Mouse (Mus musculus): ENCODE measurements at regions not wholly inside any gene's neighbourhood (a gene's known extent, or its start where the extent isn't known, plus 50 kb on each side); places are given as distances from the start of the nearest gene placed in this dataset.

- Histone ChIP-seq H3K9ac (ENCODE audit: insufficient read depth, low read depth) (no peak overlapping the region), H3K4me2 (ENCODE audit: insufficient read depth, low read depth, poor library complexity, severe bottlenecking) (no peak overlapping the region), H3K27ac (ENCODE audit: insufficient read depth, low read depth) (no peak overlapping the region), H3K79me2 (replicated peaks; ENCODE audit: control insufficient read depth, extremely low read depth, insufficient read depth, poor library complexity, severe bottlenecking) (no peaks in the 10 kb centered on the region), H3K4me3 (replicated peaks in 1 of 3; ENCODE audit: low read depth in 2 of 3, low read length in 2 of 3, poor library complexity in 1 of 3) (no peak overlapping the region), H3K27me3 (replicated peaks) (no peaks in the 10 kb centered on the region), H3K36me3 (replicated peaks in 1 of 2; ENCODE audit: control insufficient read depth in 1 of 2, insufficient read depth in 1 of 2, low read length in 1 of 2) (no peaks in the 10 kb centered on the region), H3K4me1 (ENCODE audit: control insufficient read depth in 1 of 2, insufficient read depth in 2 of 2) (no peaks in the 10 kb centered on the region), H3K9me3 (replicated peaks; ENCODE audit: low read length) (peaks cover 4% of the 10 kb centered on the region)
- DNase-seq (ENCODE audit: extremely low read depth): no peak
- dilution Hi-C loops (cut with MboI; ENCODE audit: extremely low pct_ligation_motif_present, extremely low pct_unique_long_range_greater_than_20kb, low sequenced_read_pairs): no loop called here
- TF ChIP-seq MXI1 (IDR thresholded peaks at IDR 0.05; ENCODE audit: low read depth, low read length) (no peak), SIN3A (IDR thresholded peaks at IDR 0.05; ENCODE audit: low read length) (no peak), MYC (IDR thresholded peaks at IDR 0.05; ENCODE audit: low read depth, low read length) (no peak), E2F4 (IDR thresholded peaks at IDR 0.05; ENCODE audit: insufficient replicate concordance, low read depth, low read length) (no peak), MAFK (IDR thresholded peaks at IDR 0.05; ENCODE audit: insufficient replicate concordance, low read length) (no peak)
- in situ Hi-C loops (cut with MboI; ENCODE audit: low pct_ligation_motif_present, low pct_unique_long_range_greater_than_20kb, low sequenced_read_pairs): no loop called here
Observed at GRCm38 (mm10) chr17:79246962-79247902, 107.7 kb downstream of the Cdc42ep3 start.

GRCm38 (mm10) chr17:79244121-79244520 lies 110.8 kb downstream of the Cdc42ep3 start:
- in situ Hi-C loops (cut with MboI; ENCODE audit: low pct_ligation_motif_present, low pct_unique_long_range_greater_than_20kb, low sequenced_read_pairs) (no loop called here), dilution Hi-C loops (cut with MboI; ENCODE audit: extremely low pct_ligation_motif_present, extremely low pct_unique_long_range_greater_than_20kb, low sequenced_read_pairs) (no loop called here)
- H3K9ac ChIP-seq (ENCODE audit: insufficient read depth, low read depth): no peak overlapping the region
- H3K27me3 ChIP-seq (replicated peaks): no peaks in the 10 kb centered on the region
- no peak for DNase-seq (ENCODE audit: extremely low read depth)
- H3K9me3 ChIP-seq (replicated peaks; ENCODE audit: low read length): peaks cover 4% of the 10 kb centered on the region
- H3K4me3 ChIP-seq (replicated peaks in 1 of 3; ENCODE audit: low read depth in 2 of 3, low read length in 2 of 3, poor library complexity in 1 of 3): no peak overlapping the region
- H3K4me1 ChIP-seq (ENCODE audit: control insufficient read depth in 1 of 2, insufficient read depth in 2 of 2): no peaks in the 10 kb centered on the region
- no peak overlapping the region for H3K4me2 ChIP-seq (ENCODE audit: insufficient read depth, low read depth, poor library complexity, severe bottlenecking)
- no peak overlapping the region for H3K27ac ChIP-seq (ENCODE audit: insufficient read depth, low read depth)
- no peaks in the 10 kb centered on the region for H3K79me2 ChIP-seq (replicated peaks; ENCODE audit: control insufficient read depth, extremely low read depth, insufficient read depth, poor library complexity, severe bottlenecking)
- no peak for TF ChIP-seq RAD21 (IDR thresholded peaks at IDR 0.05; ENCODE audit: low read depth, low read length)
- no peak for TF ChIP-seq GABPA (IDR thresholded peaks at IDR 0.05; ENCODE audit: insufficient replicate concordance, low read depth, low read length)
- TF ChIP-seq BHLHE40 (IDR thresholded peaks at IDR 0.05; ENCODE audit: low read depth, low read length): no peak
- no peak for TF ChIP-seq MAZ (IDR thresholded peaks at IDR 0.05; ENCODE audit: low read depth, low read length)
- H3K36me3 ChIP-seq (replicated peaks in 1 of 2; ENCODE audit: control insufficient read depth in 1 of 2, insufficient read depth in 1 of 2, low read length in 1 of 2): no peaks in the 10 kb centered on the region

DNA sequence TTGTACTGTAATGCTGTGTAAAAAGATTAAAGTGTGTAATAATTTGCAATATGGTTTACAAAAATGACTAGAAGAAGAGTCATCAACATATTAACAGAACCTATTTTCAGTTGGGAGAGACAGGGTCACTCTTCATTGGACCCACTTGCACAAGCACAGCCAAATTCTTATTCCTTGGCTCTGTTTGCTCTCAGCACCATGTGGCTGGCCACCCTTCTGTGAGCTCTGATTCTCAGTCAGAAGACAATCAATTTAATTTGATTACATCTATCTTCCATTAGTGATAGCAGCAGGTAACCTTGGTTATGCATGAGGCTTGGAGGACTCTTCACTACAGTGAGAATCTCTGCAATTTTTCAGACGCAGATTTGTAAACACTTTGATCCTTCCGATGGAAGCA lies 111.5 kb downstream of the Cdc42ep3 start:
- Histone ChIP-seq H3K4me2 (ENCODE audit: insufficient read depth, low read depth, poor library complexity, severe bottlenecking) (no peak overlapping the region), H3K27me3 (replicated peaks) (no peaks in the 10 kb centered on the region), H3K4me3 (replicated peaks in 1 of 3; ENCODE audit: low read depth in 2 of 3, low read length in 2 of 3, poor library complexity in 1 of 3) (no peak overlapping the region), H3K4me1 (ENCODE audit: control insufficient read depth in 1 of 2, insufficient read depth in 2 of 2) (no peaks in the 10 kb centered on the region), H3K79me2 (replicated peaks; ENCODE audit: control insufficient read depth, extremely low read depth, insufficient read depth, poor library complexity, severe bottlenecking) (no peaks in the 10 kb centered on the region), H3K9ac (ENCODE audit: insufficient read depth, low read depth) (no peak overlapping the region), H3K36me3 (replicated peaks in 1 of 2; ENCODE audit: control insufficient read depth in 1 of 2, insufficient read depth in 1 of 2, low read length in 1 of 2) (no peaks in the 10 kb centered on the region), H3K9me3 (replicated peaks; ENCODE audit: low read length) (peaks cover 4% of the 10 kb centered on the region), H3K27ac (ENCODE audit: insufficient read depth, low read depth) (no peak overlapping the region)
- dilution Hi-C loops (cut with MboI; ENCODE audit: extremely low pct_ligation_motif_present, extremely low pct_unique_long_range_greater_than_20kb, low sequenced_read_pairs): no loop called here
- no peak for DNase-seq (ENCODE audit: extremely low read depth)
- in situ Hi-C loops (cut with MboI; ENCODE audit: low pct_ligation_motif_present, low pct_unique_long_range_greater_than_20kb, low sequenced_read_pairs): no loop called here
- TF ChIP-seq UBTF (IDR thresholded peaks at IDR 0.05; ENCODE audit: low read depth, low read length) (no peak), PAX5 (IDR thresholded peaks at IDR 0.05; ENCODE audit: low read length) (no peak), ETS1 (conservative IDR thresholded peaks at IDR 0.05; ENCODE audit: low read depth, low read length) (no peak), USF1 (IDR thresholded peaks at IDR 0.05; ENCODE audit: low read depth, low read length) (no peak), POLR2AphosphoS2 (IDR thresholded peaks at IDR 0.05; ENCODE audit: low read depth, low read length) (no peak), ZKSCAN1 (IDR thresholded peaks at IDR 0.05; ENCODE audit: borderline replicate concordance, low read depth, low read length) (no peak), RAD21 (IDR thresholded peaks at IDR 0.05; ENCODE audit: low read depth, low read length) (no peak), CHD2 (IDR thresholded peaks at IDR 0.05; ENCODE audit: low read length) (no peak), TCF12 (IDR thresholded peaks at IDR 0.05; ENCODE audit: low read depth, low read length) (no peak), SMC3 (IDR thresholded peaks at IDR 0.05; ENCODE audit: low read depth, low read length) (no peak), ZMIZ1 (IDR thresholded peaks at IDR 0.05; ENCODE audit: low read depth, low read length) (no peak), NRF1 (IDR thresholded peaks at IDR 0.05; ENCODE audit: low read depth, low read length) (no peak), MEF2A (IDR thresholded peaks at IDR 0.05; ENCODE audit: borderline replicate concordance, low read depth, low read length) (no peak), POLR2A (IDR thresholded peaks at IDR 0.05; ENCODE audit: low read depth, low read length) (no peak), IRF4 (IDR thresholded peaks at IDR 0.05; ENCODE audit: low read depth, low read length) (no peak), SIN3A (IDR thresholded peaks at IDR 0.05; ENCODE audit: low read length) (no peak), KAT2A (IDR thresholded peaks at IDR 0.05; ENCODE audit: insufficient replicate concordance, low read length) (no peak), TBP (conservative IDR thresholded peaks at IDR 0.05; ENCODE audit: low read depth, low read length) (no peak)
